Mouse (Mus musculus): Measurements from ENCODE around the gene Vipr2. TPM values are rescaled to one million over a fixed set of nuclear protein-coding genes. Genes with fewer than 3 reads are reported as not detected.
A peak's percentile ranks its signal among the peaks of the same experiment; 100 is the strongest.

Gene Vipr2
- 0.10 TPM for polyA plus RNA-seq (2021)

DNA sequence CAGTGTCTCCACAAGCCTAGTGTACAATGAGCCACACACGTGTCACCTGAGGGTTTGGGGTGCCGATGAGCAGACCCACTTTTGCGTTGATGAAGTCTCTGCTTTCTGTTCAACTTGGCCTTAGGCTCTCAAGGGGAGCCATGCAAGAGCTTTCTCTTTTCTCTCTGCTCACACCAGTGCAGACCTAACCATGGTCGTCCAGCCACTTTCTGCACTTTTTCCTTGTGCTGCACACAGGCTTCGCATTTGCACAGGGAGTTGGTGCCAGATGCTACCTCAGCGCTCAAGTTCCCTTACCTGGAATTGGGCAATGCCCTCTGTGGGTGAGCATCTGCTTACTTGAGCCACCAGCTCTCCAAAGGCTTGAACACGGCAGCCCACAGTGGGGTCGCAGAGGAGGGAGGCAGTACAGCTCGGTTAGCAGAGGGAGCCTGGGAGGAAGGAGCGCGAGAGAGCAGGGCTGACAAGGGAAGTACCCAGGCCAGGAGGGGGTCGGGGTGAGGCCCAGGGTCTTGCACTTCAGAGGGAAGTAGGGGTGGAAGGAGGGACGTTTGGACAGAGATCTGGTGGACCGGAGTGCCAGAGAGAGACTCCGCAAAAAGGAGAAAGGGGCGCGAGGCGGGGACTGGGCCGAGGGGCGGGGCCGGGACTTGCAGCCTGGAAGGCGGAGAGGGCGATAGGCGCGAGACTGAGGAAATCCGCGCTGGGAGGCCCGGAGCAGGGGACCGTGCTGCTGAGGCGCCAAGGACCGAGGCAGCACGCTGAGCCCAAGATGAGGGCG lies at the start of gene Vipr2:
Gene Vipr2 (plus strand): TSS at position 653 of the 781 bp plus-strand sequence.
- TF ChIP-seq CTCF (IDR thresholded peaks at IDR 0.05): no peak
- peak; percentile 51 for ATAC-seq

DNA sequence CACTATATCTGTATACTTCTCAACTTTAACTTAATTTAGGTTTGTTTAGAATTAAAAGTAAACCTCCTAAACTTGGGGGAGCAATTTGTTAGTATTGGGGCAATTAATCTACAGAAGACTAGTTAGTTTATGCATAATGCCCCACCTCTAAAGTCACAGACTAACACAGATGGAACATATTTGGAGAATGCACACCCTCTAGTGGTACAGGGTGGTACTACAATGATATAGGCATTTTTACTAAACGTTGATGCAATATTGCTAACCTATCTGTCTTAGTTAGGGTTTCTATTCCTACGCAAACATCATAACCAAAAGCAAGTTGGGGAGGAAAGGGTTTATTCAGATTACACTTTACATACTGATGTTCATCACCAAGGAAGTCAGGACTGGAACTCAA lies 49.4 kb upstream of the Vipr2 start:
- no peak for DNase-seq (ENCODE audit: low read depth, low spot score)

More for the DNA sequence above, at the start of gene Vipr2:
- in situ Hi-C loops (cut with MboI; ENCODE audit: low pct_unique_long_range_greater_than_20kb): loop anchor here (10.0 kb wide), 1 partner anchor 328 kb away; the partner anchor contains the start of gene Ncapg2
- no peak for DNase-seq (ENCODE audit: low read depth, low spot score)
- H3K27me3 ChIP-seq: peaks cover 30% of the 10 kb centered on the region
- CTCF ChIA-PET: no interaction called here
- POLR2A ChIA-PET: no interaction called here

DNA sequence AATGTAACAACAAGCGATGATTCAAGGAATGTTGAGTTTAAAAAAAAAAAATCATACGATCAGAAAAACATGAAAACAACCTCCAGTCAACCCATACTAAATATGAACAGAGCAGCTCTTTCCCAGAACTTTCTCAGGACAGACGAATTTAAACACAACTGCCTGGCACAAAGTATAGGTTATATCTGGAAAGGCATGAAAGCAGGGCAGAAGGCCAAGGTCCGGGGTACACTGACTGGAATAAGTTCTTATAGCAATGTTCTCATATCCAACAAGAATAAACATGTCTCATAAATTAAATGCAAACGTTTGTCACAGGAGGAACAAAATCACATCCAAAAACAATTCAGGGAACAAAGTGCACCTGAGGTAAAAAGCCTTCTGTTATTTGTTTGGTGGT lies 42.2 kb upstream of the Vipr2 start:
- in situ Hi-C loops (cut with MboI; ENCODE audit: low pct_unique_long_range_greater_than_20kb): no loop called here
- no peak for ATAC-seq
- TF ChIP-seq CTCF (IDR thresholded peaks at IDR 0.05): no peak
- CTCF ChIA-PET: no interaction called here
- POLR2A ChIA-PET: no interaction called here
- peaks cover 12% of the 10 kb centered on the region for H3K27me3 ChIP-seq
- DNase-seq (ENCODE audit: low read depth, low spot score): no peak

More for the DNA sequence above, 49.4 kb upstream of the Vipr2 start:
- ChIA-PET POLR2A (interaction anchor here (0.6 kb wide), 1 partner anchor 47 kb away, joined by 3 read pairs; no protein-coding TSS in a partner anchor), CTCF (no interaction called here)
- TF ChIP-seq CTCF (IDR thresholded peaks at IDR 0.05): peak; percentile 46
- peaks cover 35% of the 10 kb centered on the region for H3K27me3 ChIP-seq
- in situ Hi-C loops (cut with MboI; ENCODE audit: low pct_unique_long_range_greater_than_20kb): no loop called here
- ATAC-seq: no peak

DNA sequence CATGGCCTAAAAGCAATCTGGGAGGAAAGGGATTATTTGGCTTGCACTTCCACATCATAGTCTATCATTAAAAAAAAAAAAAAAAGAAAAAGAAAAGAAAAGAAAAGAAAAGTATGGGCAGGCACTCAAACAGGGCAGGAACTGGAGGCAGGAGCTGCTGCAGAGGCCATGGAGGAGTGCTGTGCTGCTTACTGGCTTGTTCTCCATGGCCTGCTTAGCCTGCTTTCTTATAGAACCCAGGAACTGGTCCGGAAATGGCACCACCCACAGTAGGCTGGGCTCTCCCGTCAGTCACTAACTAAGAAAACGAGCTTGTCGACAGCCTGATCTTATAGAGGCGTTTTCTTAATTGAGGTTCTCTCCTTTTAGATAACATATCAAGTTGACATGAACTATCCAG lies 32.7 kb upstream of the Vipr2 start:
- no peak for ATAC-seq
- no peak for TF ChIP-seq CTCF (IDR thresholded peaks at IDR 0.05)
- in situ Hi-C loops (cut with MboI; ENCODE audit: low pct_unique_long_range_greater_than_20kb): no loop called here
- no peaks in the 10 kb centered on the region for H3K27me3 ChIP-seq
- ChIA-PET POLR2A (no interaction called here), CTCF (no interaction called here)
- no peak for DNase-seq (ENCODE audit: low read depth, low spot score)

DNA sequence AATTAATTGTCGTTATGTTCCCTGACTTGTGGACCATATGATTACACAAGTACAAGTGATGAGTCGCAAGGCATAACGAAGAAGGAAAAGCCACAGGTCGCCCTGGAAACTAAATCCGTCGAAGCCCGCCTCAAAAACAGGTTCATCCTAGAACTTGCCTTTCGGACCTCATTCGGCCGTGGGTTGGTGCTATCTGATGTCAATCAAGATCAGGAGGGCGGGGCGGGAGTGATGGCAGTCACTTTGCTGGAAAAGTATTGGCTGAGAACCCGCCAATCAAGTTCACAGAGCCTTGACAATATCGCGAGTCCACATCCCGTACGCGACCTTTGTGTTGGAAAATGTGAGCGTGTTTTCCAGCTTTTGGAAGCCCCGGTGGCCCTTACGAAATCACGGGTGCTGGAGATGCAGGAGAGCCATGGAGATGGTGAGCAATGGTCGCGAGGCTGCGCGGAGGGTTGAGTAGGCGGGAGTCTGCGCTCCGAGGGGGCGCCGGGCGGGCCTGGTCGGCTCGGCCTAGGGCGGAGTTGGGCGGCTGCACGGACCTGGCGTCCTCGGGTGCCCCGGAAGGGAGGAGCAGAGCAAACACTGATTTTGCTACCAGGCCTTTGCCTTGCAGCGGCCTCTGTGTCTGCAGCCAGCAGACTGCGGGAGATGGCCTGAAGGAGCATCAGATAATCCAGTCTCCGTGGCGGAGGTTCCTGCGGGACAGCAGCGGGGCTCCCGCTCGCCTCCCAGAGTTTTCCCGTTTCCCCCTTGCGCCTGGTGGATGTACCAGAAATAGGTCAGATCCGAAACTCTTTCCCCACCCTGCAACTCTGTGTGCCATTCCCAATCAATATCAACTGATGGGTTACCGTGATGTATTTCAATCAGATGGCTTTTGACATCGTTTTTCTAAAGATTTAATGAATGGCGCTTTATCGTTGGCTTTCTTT lies 29.8 kb upstream of the Vipr2 start, which contains the start of gene Zfp386:
Gene Zfp386 (plus strand): TSS at position 285 of the 938 bp plus-strand sequence.
- in situ Hi-C loops (cut with MboI; ENCODE audit: low pct_unique_long_range_greater_than_20kb): no loop called here
- CTCF ChIA-PET: no interaction called here
- TF ChIP-seq CTCF (IDR thresholded peaks at IDR 0.05): no peak
- ATAC-seq (peak; percentile 99), DNase-seq (ENCODE audit: low read depth, low spot score) (peak; percentile 98)
- H3K27me3 ChIP-seq: no peaks in the 10 kb centered on the region
- POLR2A ChIA-PET: no interaction called here

DNA sequence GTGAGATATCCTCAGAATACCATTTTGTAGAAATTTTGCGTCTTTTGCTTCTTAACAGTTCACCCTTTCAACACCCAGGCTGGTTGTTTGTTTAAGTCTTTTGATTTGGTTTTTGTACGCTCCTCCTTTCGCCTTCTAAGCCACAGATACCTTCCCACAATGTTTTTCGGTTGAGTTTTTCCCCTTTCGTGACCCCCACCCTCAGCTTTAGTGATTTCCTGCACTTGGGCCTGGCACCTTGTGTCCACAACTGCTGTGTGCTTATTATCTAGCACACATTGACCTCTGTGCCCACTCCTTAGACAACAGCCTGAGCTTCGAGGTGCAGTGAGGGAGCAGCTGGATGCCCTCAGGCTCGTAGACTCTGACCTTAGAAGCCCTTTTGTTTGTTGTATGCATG lies 28.8 kb upstream of the Vipr2 start:
- ATAC-seq (no peak), DNase-seq (ENCODE audit: low read depth, low spot score) (no peak)
- no peaks in the 10 kb centered on the region for H3K27me3 ChIP-seq
- TF ChIP-seq CTCF (IDR thresholded peaks at IDR 0.05): no peak
- POLR2A ChIA-PET: no interaction called here
- CTCF ChIA-PET: interaction anchor here (0.9 kb wide), 1 partner anchor 12 kb away, joined by 3 read pairs; no protein-coding TSS in a partner anchor
- in situ Hi-C loops (cut with MboI; ENCODE audit: low pct_unique_long_range_greater_than_20kb): no loop called here

GRCm38 (mm10) chr12:116049236-116049635 lies 28.3 kb upstream of the Vipr2 start:
- ChIA-PET CTCF (interaction anchor here (0.9 kb wide), 1 partner anchor 11 kb away, joined by 3 read pairs; no protein-coding TSS in a partner anchor), POLR2A (no interaction called here)
- ATAC-seq (no peak), DNase-seq (ENCODE audit: low read depth, low spot score) (no peak)
- no peaks in the 10 kb centered on the region for H3K27me3 ChIP-seq
- in situ Hi-C loops (cut with MboI; ENCODE audit: low pct_unique_long_range_greater_than_20kb): no loop called here
- no peak for TF ChIP-seq CTCF (IDR thresholded peaks at IDR 0.05)

GRCm38 (mm10) chr12:116049701-116050100 lies 27.8 kb upstream of the Vipr2 start:
- CTCF ChIA-PET: no interaction called here
- no peak for DNase-seq (ENCODE audit: low read depth, low spot score)

DNA sequence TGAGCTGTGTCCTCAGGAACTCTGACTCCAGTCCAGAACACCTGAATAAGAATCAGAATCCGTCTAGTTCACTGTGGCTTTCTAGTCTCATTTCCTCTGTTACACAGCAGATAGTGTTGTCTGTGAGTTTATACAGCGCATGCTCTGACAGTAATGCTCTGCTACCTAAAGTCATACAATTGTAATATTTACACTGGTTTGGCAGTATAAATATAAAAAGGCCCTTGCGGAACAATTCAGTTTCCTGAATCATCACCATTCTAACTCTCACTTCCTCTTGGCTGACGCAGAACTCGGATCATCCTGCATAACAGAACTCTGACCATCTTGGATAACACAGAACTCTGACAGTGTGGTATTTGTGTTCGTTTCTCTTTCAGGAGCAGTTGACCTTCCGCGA lies 23.2 kb upstream of the Vipr2 start:
- no peak for DNase-seq (ENCODE audit: low read depth, low spot score)

More at GRCm38 (mm10) chr12:116049701-116050100, 27.8 kb upstream of the Vipr2 start:
- in situ Hi-C loops (cut with MboI; ENCODE audit: low pct_unique_long_range_greater_than_20kb): no loop called here
- no peak for ATAC-seq
- POLR2A ChIA-PET: no interaction called here
- peak; percentile 49 for TF ChIP-seq CTCF (IDR thresholded peaks at IDR 0.05)
- no peaks in the 10 kb centered on the region for H3K27me3 ChIP-seq

DNA sequence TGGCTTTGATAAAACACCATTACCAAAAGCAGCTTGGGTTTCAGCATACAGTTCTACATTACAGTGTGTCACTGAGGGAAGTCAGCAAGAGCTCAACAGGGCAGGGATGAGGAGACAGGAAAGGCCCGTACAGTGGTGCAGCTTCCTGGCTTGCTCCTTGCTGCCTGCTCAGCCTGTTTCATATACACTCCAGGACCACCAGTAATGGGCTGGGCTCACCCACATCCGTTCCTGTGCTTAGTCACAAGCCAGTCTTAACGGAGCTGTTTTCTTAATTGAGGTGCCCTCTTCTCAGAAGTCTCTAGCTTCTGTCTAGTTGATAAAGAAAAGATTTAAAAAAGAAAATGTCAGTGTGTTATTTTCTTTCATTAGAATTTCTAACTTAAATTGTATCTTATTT lies 21.4 kb upstream of the Vipr2 start:
- ATAC-seq: no peak
- H3K27me3 ChIP-seq: no peaks in the 10 kb centered on the region
- TF ChIP-seq CTCF (IDR thresholded peaks at IDR 0.05): no peak
- ChIA-PET POLR2A (no interaction called here), CTCF (interaction anchor here (1.2 kb wide), 1 partner anchor 14 kb away, joined by 4 read pairs; no protein-coding TSS in a partner anchor)
- no peak for DNase-seq (ENCODE audit: low read depth, low spot score)
- in situ Hi-C loops (cut with MboI; ENCODE audit: low pct_unique_long_range_greater_than_20kb): no loop called here

More for the DNA sequence above, 23.2 kb upstream of the Vipr2 start:
- ChIA-PET CTCF (no interaction called here), POLR2A (no interaction called here)
- no peaks in the 10 kb centered on the region for H3K27me3 ChIP-seq
- in situ Hi-C loops (cut with MboI; ENCODE audit: low pct_unique_long_range_greater_than_20kb): no loop called here
- TF ChIP-seq CTCF (IDR thresholded peaks at IDR 0.05): no peak
- no peak for ATAC-seq
